Mouse (Mus musculus) layer of hippocampus, postnatal 14 days (tissue): ENCODE data around the gene Btnl2. TPM values are rescaled to one million over a fixed set of nuclear protein-coding genes. Genes with fewer than 3 reads are reported as not detected.

Source experiments
- DNase-seq, 2 experiments: peaks; one replicate each; pipeline ENCODE4 v3.0.0; 2021 to 2022; ENCODE audit warnings: low spot score in 2 of 2, mixed read lengths in 1 of 2
- total RNA-seq, 2 experiments: library from RNA; stranded (reverse); gene quantifications; 2 replicates each; pipeline ENCODE4 v1.2.3; 2021

The Btnl2 gene
- total RNA-seq, 2 experiments from 2014 or later = 0.48 to 0.74 TPM

DNA sequence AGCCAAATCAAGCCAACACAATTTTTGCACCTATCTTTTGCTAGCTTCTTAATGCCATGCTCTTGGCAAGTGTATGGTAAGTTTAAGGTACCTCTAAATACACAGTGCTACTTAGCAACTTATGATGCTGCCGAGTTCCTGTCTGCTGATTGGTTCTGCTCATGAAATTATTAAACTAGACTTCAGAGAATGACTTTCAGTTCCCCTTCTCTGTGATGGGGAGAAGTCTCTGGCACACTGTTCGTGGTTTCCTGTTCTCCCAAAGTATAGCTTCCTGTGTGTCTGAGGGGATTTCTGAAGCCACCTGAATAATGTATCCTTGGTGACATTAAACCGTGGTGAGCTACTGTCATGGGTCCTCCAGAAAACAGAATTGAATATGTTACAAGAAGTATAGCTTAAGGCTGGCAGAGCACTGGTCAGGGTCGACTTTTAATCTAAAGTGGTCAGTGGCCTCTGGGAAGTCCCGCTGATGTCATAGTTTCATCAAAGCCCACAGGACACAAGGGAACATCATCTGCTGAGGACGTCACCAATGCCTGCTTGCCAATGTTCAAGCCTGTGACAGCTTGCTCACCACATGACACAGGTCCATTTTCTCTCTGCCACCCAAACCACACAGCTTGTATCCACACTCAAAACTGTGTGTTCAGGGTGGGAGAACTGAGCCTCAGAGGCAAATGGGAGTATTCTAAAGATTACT is 6.9 kb upstream of the Btnl2 start:
- DNase-seq = peak; percentile 40 to 62

DNA sequence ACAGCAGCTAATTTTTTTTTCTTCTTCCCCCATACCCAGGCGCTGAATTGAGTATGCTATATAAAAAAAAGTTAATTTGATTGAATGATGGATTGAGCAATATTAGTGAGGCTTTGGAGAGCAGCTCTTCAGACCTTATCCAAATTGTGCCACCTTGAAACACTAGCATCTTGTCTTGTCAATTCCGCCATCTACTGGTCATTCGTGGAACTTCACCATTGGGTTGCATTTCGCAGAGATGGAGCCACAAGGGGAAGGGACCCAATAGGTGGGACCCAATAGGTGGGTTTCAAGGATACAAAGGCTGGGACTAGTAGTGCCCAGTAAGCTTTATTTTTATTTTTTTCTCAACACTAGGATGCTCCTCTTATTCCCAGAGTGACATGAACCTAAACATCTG is 5.2 kb upstream of the Btnl2 start:
- peak; percentile 79 to 85 for DNase-seq

DNA sequence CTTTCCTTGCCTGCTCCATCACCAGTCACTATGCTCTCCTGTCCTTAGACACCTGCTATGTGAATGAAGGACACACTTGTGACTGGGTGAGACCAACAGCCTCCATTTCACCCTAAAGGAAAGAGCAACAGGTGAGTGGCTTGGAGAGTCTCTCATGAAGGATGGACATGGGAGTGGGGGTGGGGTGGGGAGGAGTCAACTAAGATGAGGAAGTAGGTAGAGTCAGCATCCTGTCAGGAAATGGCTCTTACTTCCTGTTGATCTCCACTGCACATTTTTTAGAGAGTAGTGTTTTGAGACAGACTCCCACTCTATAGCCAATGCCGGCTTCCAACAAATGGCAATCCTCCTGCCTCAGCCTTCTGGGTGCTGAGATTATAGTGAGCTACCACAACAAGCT is 318 bp downstream of the Btnl2 start:
- DNase-seq = no peak

DNA sequence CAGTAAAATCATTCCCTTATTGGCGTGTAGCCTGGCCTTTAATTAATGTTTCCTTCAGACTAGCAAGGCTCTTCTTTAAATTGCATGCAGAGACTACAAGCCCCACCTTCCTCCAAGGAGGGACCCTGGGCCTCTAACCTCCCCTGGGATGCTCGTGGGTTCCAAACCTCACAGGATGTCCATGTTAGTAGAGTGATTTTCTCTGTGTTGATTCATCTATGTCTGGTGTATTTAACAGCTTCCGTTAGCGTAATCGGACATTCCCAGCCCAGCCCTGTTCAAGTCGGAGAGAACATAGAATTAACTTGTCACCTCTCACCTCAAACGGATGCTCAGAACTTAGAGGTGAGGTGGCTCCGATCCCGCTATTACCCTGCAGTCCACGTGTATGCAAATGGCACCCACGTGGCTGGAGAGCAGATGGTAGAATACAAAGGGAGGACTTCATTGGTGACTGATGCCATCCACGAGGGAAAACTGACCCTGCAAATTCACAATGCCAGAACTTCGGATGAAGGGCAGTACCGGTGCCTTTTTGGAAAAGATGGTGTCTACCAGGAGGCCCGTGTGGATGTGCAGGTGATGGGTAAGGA is 8.4 kb downstream of the Btnl2 start:
- no peak for DNase-seq

DNA sequence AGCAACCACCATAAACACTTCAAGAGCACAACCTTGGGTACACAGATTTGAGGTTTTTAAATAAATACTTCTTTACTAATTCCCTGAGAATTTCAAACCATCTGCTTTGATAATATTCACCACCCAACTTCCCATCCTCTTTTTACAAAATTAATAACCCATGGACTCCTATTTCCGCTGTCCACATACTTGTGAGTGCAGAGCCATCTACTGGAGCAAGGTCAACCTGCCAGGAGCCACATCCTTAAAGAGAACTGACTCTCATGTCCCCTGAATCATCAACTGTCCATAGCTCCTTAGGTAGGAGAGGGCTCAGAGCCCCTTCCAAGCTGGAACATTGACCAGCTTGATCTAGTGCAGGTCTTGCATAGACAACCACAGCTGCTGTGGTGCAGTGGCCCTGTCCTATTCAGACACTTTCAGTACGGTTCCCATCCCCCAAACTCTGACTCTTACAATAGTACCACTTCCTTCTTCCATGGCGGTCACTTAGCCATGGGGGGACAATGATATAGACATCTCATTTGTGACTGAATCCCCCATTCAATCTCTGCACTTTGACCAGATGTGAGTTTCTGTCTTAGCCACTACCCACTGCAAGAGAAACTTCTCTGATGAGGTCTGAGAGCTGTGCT is 9.2 kb downstream of the Btnl2 start:
- DNase-seq = no peak

DNA sequence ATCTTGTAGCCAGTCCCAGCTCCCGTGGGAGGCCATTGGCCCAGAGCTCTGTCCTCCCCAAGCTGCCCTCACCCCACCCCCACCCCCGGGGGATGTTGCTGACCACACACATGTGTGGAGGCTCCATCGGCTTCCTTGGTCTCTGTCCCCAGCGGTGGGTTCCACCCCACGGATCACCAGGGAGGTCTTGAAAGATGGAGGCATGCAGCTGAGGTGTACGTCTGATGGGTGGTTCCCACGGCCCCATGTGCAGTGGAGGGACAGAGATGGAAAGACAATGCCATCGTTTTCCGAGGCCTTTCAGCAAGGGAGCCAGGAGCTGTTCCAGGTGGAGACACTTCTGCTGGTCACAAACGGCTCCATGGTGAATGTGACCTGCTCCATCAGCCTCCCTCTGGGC is 10.4 kb downstream of the Btnl2 start:
- no peak for DNase-seq

DNA sequence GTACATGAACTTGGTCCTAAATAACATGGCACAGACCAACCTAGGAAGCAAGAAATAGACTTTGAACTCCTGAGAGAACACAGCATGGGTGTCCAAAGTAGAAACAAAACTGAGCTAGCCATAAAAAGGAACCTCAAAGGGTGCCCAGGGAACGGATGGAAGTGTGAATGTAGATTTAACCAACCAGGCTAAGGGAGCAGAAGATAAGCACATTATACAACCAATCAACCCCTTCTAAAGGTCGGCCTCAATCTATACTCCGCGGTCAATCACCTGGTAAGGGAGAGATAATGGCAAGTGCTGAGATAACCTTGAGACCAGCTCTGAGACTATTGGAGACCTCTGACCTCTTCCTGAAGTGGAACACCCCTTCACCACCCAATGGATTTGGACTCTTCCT is 15.9 kb downstream of the Btnl2 start:
- no peak for DNase-seq

DNA sequence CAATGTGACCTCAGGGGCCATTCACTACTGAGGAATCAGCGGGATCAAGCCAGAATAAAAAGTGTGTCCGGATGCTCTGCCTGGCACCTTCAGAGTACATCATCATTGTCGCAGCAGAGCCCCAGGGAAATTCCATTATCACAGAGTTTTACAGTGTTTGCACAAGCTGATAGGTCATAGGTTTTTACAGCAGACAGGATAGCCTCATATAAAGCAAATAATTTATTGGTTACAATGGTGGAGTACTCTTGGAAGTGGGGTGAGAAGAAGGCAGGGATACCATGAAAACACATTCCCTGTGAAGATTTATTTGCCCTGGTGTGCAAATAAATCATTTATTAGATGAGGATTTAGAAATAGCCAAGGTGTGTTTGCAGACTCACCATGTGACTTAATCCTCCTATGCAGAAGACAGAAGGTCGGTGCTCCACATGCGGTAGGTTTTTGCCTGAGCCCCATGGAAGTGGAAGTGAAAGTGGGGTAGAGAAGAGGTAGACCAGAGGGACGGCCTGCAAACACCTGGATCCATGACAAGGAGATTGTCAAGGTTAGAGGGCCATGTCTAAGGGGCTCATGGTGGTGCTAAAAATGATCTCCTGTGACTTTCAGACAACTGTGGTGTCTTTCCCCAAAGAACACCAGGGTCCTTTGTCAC is 18.6 kb downstream of the Btnl2 start:
- DNase-seq = no peak

DNA sequence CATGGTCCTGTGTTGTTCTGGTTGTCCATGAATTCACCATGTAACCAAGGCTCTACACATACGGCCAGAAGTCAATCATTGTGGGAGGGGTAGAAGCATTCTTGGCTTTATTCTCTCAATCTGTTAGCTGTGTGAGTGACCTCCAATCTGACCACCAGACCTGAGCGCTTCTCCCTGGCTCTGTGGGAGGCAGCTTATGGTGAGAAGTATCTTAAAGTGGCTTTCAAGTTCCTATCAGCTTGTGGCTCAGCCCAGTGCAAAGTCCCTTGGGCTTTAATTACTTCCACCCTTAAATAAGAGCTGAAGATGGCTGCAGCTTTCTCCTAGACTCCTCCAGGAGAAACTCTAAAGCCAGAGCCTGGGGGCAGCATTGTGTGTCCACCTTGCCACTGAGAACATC is 22.2 kb downstream of the Btnl2 start, which contains the start of gene Btnl1:
Btnl1 (plus strand) TSS at position 286 of the 400 bp plus-strand sequence.
- no peak for DNase-seq

DNA sequence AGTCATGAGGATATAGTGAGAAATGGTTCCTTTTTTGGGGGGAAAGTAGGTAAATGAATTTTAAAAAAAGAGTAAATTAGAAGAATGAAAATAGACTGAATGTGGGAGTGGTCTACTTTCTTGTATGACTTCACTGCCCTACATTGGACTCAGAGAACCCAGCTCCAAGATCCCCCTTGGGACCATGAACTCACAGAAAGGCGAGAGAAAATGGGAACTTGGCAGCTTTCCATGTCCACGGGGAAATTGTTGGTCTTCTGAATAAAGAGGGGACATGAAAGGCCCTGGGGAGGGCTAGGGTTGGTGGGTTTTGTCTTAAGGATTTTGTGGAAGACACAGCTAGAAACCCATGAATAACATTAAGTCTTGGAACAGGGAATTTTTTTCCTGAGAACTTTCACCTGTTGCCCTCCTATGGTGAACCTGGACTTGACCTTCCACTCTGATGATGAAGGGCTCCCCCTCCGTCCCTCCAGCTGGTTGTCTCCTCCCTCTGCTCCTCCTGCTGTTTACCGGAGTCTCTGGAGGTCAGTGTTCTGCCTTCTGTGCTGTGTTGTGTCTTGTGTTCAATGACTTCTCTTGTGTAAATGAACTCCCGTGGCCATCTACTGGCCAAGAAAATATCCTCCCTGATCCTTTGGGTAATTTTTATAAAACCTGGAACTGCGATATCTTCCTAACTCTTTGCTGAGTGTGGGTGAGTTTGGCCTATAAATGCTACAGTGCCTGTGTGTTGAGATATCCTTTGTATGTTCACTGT is 23.0 kb downstream of the Btnl2 start:
- DNase-seq = no peak

DNA sequence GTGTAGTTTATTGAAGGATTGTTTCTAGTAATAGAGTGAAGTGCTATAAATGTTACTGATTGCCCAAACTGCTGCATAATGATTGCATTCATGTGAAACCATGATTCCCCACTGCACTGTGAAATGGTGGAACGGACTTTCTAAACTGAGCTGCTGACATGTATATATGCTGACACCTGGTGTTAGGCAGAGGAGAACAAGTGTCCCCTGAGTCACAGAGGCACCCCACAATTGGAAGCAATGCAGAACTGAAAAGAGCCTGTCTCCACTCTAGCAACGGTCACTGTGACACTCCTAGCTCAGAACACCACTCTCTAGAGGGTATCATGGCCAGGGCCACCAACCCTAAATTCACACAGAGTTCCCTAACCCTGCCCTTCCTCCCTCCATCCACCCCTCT is 24.1 kb downstream of the Btnl2 start:
- DNase-seq = no peak

DNA sequence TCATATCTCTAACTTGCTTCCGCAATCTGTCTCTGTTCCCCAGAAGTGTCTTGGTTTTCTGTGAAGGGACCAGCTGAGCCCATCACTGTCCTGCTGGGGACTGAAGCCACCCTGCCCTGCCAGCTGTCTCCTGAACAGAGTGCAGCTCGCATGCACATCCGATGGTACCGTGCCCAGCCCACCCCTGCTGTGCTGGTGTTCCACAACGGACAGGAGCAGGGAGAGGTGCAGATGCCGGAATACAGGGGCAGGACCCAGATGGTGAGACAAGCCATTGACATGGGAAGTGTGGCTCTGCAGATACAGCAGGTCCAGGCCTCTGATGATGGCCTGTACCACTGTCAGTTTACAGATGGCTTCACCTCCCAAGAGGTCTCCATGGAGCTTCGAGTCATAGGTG is 24.8 kb downstream of the Btnl2 start:
- DNase-seq = no peak

DNA sequence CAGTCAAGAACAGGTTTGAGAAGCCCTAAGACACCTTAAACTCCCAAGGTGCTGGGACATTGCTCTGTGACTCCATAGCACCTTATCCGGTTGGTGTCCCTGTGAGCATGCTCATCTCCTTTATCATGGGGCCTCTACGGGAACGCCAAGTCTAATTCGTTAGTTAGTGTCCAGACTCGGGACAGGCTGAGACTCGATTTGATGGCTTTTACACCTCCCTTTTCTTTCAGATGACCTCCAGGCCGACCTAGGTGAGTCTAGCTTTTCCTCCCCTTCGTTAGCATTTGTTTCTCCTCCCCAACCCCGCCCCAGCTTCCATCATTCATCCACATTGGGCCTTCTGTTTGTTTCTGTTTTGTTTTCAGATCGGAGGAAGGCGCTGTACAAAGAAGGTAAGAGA is 27.3 kb downstream of the Btnl2 start:
- DNase-seq = no peak

DNA sequence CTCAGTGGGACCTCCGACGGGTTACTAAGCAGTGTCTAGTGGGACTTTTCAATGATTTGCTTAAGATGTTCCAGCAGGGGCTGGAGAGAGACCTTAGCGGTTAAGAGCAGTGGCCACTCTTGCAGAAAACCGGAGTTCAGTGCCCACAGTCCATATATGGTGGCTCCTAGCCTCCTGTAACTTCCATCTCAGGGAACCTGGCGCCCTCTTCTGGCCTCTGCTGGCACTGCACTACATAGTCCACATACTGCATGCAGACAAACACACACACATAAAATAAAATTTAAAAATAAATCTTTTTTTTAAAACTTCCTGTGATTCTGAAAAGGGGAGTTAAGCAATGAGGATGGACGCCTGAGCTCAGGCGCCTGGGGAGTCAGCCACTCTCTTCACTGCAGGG is 28.6 kb downstream of the Btnl2 start:
- no peak for DNase-seq

DNA sequence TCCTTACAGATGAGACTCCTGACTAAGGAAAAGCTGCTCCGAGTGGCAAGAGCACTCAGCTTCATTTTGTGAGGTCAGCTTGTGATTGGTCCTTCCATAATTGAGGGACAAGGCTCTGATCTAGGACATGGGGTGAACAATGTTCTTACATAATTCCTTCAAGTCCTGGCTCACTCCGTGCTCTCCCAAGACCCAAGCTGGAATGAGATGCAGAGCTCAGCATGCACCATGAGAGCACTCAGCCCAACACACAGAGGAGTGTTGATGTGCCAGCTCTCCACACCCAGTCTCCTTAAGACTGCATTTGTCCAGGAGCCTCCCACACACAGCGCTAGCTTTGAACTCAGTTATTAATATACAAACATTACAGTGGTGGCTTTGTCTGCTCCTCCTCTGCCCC is 30.1 kb downstream of the Btnl2 start:
- DNase-seq = no peak

DNA sequence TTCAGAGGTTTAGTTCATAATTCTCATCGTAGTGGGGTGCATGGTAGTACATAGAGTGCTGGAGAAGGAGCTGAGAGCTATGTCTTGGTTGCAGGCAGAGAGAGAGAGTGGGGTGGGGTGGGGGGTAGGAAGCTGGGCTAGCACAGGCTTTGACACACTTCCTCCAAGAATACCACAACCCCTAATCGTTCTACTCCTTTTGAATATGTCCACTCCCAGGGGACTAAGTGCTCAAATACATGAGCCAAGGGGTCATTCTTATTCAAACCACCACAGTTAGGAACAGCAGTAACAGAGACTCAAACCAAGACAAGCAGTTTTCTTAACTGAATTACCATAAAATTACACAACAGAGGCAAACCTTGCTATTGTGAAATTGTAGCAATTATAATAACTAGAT is 32.0 kb downstream of the Btnl2 start:
- DNase-seq = no peak

DNA sequence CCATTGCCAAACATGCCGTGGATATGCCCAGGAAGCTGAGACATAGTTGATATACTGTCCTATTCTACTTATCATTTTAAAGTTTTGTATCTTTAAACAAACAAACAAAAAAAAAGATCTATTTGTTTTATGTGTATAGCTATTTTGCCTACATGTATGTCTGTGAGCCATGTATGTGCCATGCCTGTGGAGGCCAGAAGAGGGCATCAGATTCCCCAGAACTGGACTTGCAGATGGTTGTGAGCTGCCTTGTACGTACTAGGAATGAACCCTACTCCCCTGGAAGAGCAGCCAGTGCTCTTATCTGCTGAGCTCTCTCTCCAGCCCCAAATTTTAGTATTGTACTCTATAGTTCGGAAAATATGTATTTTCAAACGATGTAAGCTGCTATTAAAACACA is 33.9 kb downstream of the Btnl2 start:
- DNase-seq = peak in 1 of 2 experiments; percentile 15

DNA sequence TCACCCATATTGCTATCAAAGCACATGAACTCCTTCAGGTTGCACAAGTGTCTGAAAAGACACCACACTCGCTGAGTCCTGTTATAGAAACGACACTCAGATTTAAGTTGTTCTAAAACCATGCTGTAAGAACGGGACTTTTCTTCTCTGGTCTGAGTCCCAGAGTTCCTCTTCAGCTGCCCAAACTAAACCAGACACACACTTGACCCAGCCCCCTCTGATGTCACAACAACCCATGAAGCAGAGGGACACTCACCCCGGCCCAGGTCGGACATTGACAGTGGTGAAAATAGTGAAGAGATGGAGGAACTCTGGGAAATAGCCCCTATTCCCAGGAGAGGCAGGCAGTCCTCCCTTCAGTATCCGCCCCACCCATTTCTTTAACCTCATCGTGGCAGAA is 36.9 kb downstream of the Btnl2 start:
- DNase-seq = no peak

DNA sequence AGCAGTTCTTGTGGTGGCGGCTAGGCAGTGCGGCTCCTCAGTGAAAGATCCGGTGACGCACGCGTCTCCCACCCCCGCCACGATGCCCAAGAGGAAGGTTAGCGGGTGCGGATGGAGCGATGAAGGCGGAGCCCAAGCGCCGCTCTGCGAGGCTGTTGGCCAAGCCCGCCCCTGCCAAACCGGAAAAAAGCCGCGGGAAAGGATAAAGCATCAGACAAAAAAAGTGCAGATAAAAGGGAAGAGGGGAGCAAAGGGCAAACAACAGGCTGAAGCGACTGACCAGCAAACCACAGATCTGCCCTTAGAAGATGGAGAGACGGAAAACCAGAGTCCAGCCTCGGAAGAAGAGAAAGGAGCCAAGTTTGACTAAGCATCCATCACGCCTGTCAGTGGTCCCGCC is 37.7 kb downstream of the Btnl2 start:
- peak in 1 of 2 experiments; percentile 9 for DNase-seq

DNA sequence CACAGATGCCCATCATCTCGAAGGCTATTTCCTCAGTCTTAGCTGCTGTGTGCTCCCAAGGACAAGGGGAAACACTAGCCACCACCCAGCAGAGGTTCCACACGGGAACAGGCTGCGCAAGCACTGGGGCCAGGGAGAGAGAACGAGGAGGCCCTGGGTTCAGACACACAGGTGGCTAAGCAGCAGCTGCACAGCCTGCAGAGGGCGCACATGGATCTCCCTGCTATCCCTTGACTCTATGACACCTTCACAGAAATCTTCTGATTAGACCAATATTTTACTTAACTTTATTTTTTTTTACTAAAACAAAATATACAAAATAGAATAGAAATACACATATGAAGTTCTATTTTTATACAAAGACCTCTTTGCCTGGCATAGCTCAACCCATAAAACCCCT is 42.7 kb downstream of the Btnl2 start:
- DNase-seq = no peak

DNA sequence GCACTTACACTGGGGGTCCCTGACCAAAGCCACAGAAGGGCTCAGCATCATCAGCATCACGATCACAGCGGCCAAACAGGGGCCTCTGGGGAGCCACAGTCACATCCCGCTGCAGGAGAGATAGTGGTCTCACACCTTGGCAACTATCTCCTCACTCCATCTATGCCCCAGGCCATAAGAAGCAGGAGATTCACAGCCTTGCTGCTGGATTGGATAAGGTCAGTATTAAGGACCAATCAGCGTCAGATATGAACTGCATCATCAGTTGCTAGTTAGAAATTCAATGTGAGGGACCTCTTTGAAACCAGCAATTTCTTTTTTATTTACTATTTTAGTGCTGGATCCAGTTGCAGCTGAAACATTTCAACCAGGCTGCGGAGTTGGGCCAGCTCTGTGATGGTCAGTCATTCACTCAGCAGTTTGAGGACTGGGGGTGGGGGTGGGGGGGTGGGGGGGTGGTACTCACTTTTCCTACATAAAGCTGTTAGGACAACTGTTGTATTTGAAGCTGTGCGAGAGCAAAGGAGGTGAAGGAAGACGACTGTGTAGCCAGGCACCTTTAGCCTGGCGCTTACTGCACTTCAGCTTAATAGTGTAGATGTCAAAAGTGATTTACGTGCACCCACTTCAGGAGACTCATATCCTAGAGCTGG is 43.6 kb downstream of the Btnl2 start:
- DNase-seq = peak; percentile 53 to 91
